Mouse (Mus musculus) limb, embryonic 14.5 days (tissue): Measurements from ENCODE around the gene Zfp423. TPM values are rescaled to one million over a fixed set of nuclear protein-coding genes. Genes with fewer than 3 reads are reported as not detected.
A peak's percentile ranks its signal among the peaks of the same experiment; 100 is the strongest.

ENCODE experiments used
- ATAC-seq: fragments of 200-750 bp; cut with Nextera tagmentation; 2 replicates; pipeline ENCODE4 v1.8.0; 2017; ENCODE audit warnings: low read depth, moderate number of reproducible peaks, moderate TSS enrichment; ENCODE audit not compliant: low FRiP score
- DNase-seq: peaks from one replicate; pipeline ENCODE4 v3.0.0-alpha.2; 2015; ENCODE audit warnings: low spot score
- H3K27ac ChIP-seq: fragments of 300-500 bp; sonication (generic); replicated peaks from 2 replicates; pipeline ENCODE4 v1.5.1; 2014; ENCODE audit warnings: low read depth, mild to moderate bottlenecking, low read length, moderate library complexity, mixed read lengths
- H3K27me3 ChIP-seq: fragments of 300-500 bp; sonication (generic); 2 replicates; pipeline ENCODE4 v1.6.1; 2014; ENCODE audit warnings: low read length, mixed read lengths; ENCODE audit not compliant: control insufficient read depth, insufficient read depth
- H3K36me3 ChIP-seq: fragments of 300-500 bp; sonication (generic); 2 replicates; pipeline ENCODE4 v1.6.1; 2014; ENCODE audit warnings: mild to moderate bottlenecking, low read length, moderate library complexity, mixed read lengths; ENCODE audit not compliant: control insufficient read depth, insufficient read depth
- H3K4me1 ChIP-seq: fragments of 300-500 bp; sonication (generic); 2 replicates; pipeline ENCODE4 v1.6.1; 2014; ENCODE audit warnings: antibody characterized with exemption, low read length, mixed read lengths; ENCODE audit not compliant: control insufficient read depth, insufficient read depth
- H3K4me2 ChIP-seq: fragments of 300-500 bp; sonication (generic); replicated peaks from 2 replicates; pipeline ENCODE4 v1.6.1; 2014; ENCODE audit warnings: low read depth, mild to moderate bottlenecking, low read length, moderate library complexity; ENCODE audit not compliant: severe bottlenecking
- H3K4me3 ChIP-seq: fragments of 300-500 bp; sonication (generic); replicated peaks from 2 replicates; pipeline ENCODE4 v1.5.1; 2014; ENCODE audit warnings: low read length
- H3K9ac ChIP-seq: fragments of 300-500 bp; sonication (generic); 2 replicates; pipeline ENCODE4 v1.6.1; 2014; ENCODE audit warnings: mild to moderate bottlenecking, low read depth, low read length, moderate library complexity; ENCODE audit not compliant: severe bottlenecking
- H3K9me3 ChIP-seq: fragments of 300-500 bp; sonication (generic); 2 replicates; pipeline ENCODE4 v1.6.1; 2016; ENCODE audit warnings: low read length; ENCODE audit not compliant: control insufficient read depth
- POLR2A ChIP-seq: fragments of 200-500 bp; IDR thresholded peaks from 2 replicates; pipeline ENCODE4 v1.8.0; 2012; ENCODE audit warnings: inconsistent platforms, mild to moderate bottlenecking, moderate library complexity, borderline replicate concordance; ENCODE audit not compliant: insufficient read depth, insufficient read length; ENCODE audit errors: extremely low read depth
- WGBS: fragments of 180-500 bp; shearing (Covaris S2); extraction: QIAGEN DNeasy Blood & Tissue Kit; methylation state at CpG from one replicate; pipeline ENCODE4 v1.1.7; 2014; 5-methylcytosine and 5-hydroxymethylcytosine counted together
- polyA plus RNA-seq, 2 experiments: library from polyadenylated mRNA; depleted of rRNA in 1 of 2; stranded (reverse) in 1 of 2; unstranded in 1 of 2; fragments of >200 nt; fragmentation: Nextera tagmentation in 1 of 2; extraction: Ambion mirVana in 1 of 2; gene quantifications; 2 replicates each; pipeline versions ENCODE4 v1.2.1 to v1.2.3; 2012 to 2014

The Zfp423 gene
- polyA plus RNA-seq, 2 experiments: 24.4 to 46.4 TPM

- Histone ChIP-seq H3K4me2 (no peak overlapping the region), H3K4me3 (no peak overlapping the region), H3K27ac (no peak overlapping the region), H3K36me3 (no peaks in the 10 kb centered on the region), H3K4me1 (peaks cover 70% of the 10 kb centered on the region), H3K27me3 (no peaks in the 10 kb centered on the region), H3K9me3 (no peaks in the 10 kb centered on the region), H3K9ac (no peak overlapping the region)
- DNase-seq (no peak), ATAC-seq (no peak)
- TF ChIP-seq POLR2A: no peak
- 60% methylated on average over 8 of the region's 8 CpGs for WGBS
Observed at GRCm38 (mm10) chr8:87894287-87894686, 65.1 kb downstream of the Zfp423 start.

GRCm38 (mm10) chr8:87893547-87893946, 65.8 kb downstream of the Zfp423 start:
- Histone ChIP-seq H3K4me2 (no peak overlapping the region), H3K27ac (peak overlapping the region; percentile 33), H3K27me3 (no peaks in the 10 kb centered on the region), H3K4me3 (no peak overlapping the region), H3K9ac (no peak overlapping the region), H3K36me3 (no peaks in the 10 kb centered on the region), H3K4me1 (peaks cover 64% of the 10 kb centered on the region), H3K9me3 (no peaks in the 10 kb centered on the region)
- no peak for TF ChIP-seq POLR2A
- DNase-seq: no peak
- ATAC-seq: no peak
- 64% methylated on average over 6 of the region's 6 CpGs for WGBS

GRCm38 (mm10) chr8:87892891-87893290, 66.5 kb downstream of the Zfp423 start:
- Histone ChIP-seq H3K36me3 (no peaks in the 10 kb centered on the region), H3K4me1 (peaks cover 61% of the 10 kb centered on the region), H3K9me3 (no peaks in the 10 kb centered on the region), H3K27ac (0 out of 2 replicates have a peak overlapping the region, but pooled peaks have one; percentile 26), H3K9ac (no peak overlapping the region), H3K4me2 (no peak overlapping the region), H3K4me3 (no peak overlapping the region), H3K27me3 (no peaks in the 10 kb centered on the region)
- WGBS: 62% methylated on average over 6 of the region's 6 CpGs
- ATAC-seq: no peak
- DNase-seq: no peak
- no peak for TF ChIP-seq POLR2A

GRCm38 (mm10) chr8:87891884-87892283, 67.5 kb downstream of the Zfp423 start:
- no peak for ATAC-seq
- Histone ChIP-seq H3K9ac (peak overlapping the region; percentile 18; the same call in 1 of the 2 replicates), H3K4me3 (no peak overlapping the region), H3K9me3 (no peaks in the 10 kb centered on the region), H3K27ac (no peak overlapping the region), H3K4me2 (no peak overlapping the region), H3K36me3 (no peaks in the 10 kb centered on the region), H3K27me3 (no peaks in the 10 kb centered on the region), H3K4me1 (peaks cover 60% of the 10 kb centered on the region)
- DNase-seq: no peak
- no peak for TF ChIP-seq POLR2A

GRCm38 (mm10) chr8:87887956-87888355, 71.4 kb downstream of the Zfp423 start:
- Histone ChIP-seq H3K4me1 (peaks cover 22% of the 10 kb centered on the region), H3K4me3 (no peak overlapping the region), H3K4me2 (no peak overlapping the region), H3K27ac (no peak overlapping the region), H3K36me3 (no peaks in the 10 kb centered on the region), H3K27me3 (no peaks in the 10 kb centered on the region), H3K9ac (no peak overlapping the region), H3K9me3 (no peaks in the 10 kb centered on the region)
- WGBS: 37% methylated on average over 12 of the region's 12 CpGs
- DNase-seq (no peak), ATAC-seq (no peak)
- no peak for TF ChIP-seq POLR2A

- Histone ChIP-seq H3K27me3 (no peaks in the 10 kb centered on the region), H3K27ac (no peak overlapping the region), H3K36me3 (no peaks in the 10 kb centered on the region), H3K9ac (no peak overlapping the region), H3K9me3 (no peaks in the 10 kb centered on the region), H3K4me2 (no peak overlapping the region), H3K4me3 (no peak overlapping the region), H3K4me1 (peaks cover 11% of the 10 kb centered on the region)
- no peak for TF ChIP-seq POLR2A
- DNase-seq (no peak), ATAC-seq (no peak)
- WGBS: 88% methylated on average over 2 of the region's 2 CpGs
Observed at GRCm38 (mm10) chr8:87881088-87881487, 78.3 kb downstream of the Zfp423 start.
